In the genomic region with DNA sequence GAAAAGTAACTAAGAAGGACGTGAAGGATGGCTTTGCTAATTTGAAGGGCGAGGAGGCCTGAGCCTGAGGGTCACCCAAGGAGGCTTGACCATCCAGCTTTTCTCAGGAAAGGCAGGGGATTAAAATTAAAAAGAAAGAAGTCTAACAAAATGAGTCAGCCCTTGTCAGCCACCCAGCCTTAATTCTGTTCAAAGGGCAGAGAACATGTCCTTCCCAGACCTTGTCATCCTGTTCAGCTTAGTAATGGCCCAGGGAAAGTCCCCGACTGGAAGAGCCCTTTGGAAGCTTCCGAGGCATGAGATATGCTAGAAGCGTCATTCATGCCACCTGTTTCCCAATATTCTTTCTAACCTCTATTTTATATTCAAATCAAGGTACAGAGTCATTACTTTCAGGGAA, we compare ENCODE assay signal across 29 mouse cellular contexts. TPM values are rescaled to one million over a fixed set of nuclear protein-coding genes. Genes with fewer than 3 reads are reported as not detected.
DNase-seq lines count a peak whose midpoint lies in the region; ATAC-seq and TF ChIP-seq lines count a peak whose summit lies in the region.
"Had no signal": no experiment of that assay in that cellular context is flagged by ENCODE, and none has a peak within 500 bp of the region (broad histone marks: within the 10 kb centered on the region; RNA-seq: fewer than 3 reads in every experiment).

No protein-coding gene starts in this region.

- no peaks in the 10 kb centered on the region for H3K36me3 ChIP-seq in kidney, postnatal 0 days (ENCODE audit: insufficient read depth, low read length)
- H3K36me3 ChIP-seq: embryonic facial prominence, embryonic 10.5 days; embryonic facial prominence, embryonic 15.5 days; forebrain, embryonic 12.5 days; G1E; heart, embryonic 12.5 days; limb, embryonic 13.5 days had no signal

- no peaks in the 10 kb centered on the region for H3K27me3 ChIP-seq in kidney, postnatal 0 days (ENCODE audit: insufficient read depth, low read length)
- H3K27me3 ChIP-seq: embryonic facial prominence, embryonic 15.5 days; forebrain, embryonic 12.5 days; limb, embryonic 13.5 days had no signal

- H3K9ac ChIP-seq in kidney, postnatal 0 days (ENCODE audit: low read depth, low read length) = no peak overlapping the region
- H3K9ac ChIP-seq: embryonic facial prominence, embryonic 15.5 days; forebrain, embryonic 12.5 days; forebrain, postnatal 0 days; heart, embryonic 12.5 days; hindbrain, embryonic 14.5 days; limb, embryonic 13.5 days had no signal

- H3K4me2 ChIP-seq in kidney, postnatal 0 days (ENCODE audit: low read length) = no peak overlapping the region
- H3K4me2 ChIP-seq: embryonic facial prominence, embryonic 15.5 days; forebrain, embryonic 12.5 days; heart, embryonic 12.5 days; hindbrain, embryonic 14.5 days; limb, embryonic 13.5 days; liver, embryonic 11.5 days; midbrain, embryonic 11.5 days had no signal

- peak; percentile 73 to 86 for DNase-seq in adrenal gland, adult (ENCODE audit: inconsistent age in 2 of 2, low spot score in 1 of 2)
- DNase-seq in adrenal gland, postnatal 4 days (ENCODE audit: low spot score in 2 of 2) = no peak
- DNase-seq in heart, adult 8-10 months (ENCODE audit: low spot score) = peak; percentile 31
- no peak for DNase-seq in heart, adult 18-20 months
- DNase-seq in kidney, postnatal 0 days (ENCODE audit: low spot score) = no peak
- DNase-seq in kidney, adult 11 months = no peak
- DNase-seq in layer of hippocampus, adult 9-11 months = no peak
- DNase-seq: cerebellum, adult 2 months; cerebellum, postnatal 25 days; forebrain, postnatal 0 days; gastrocnemius, postnatal 14 days; lung, postnatal 36 days; right cerebral cortex, adult 18-20 months had no signal

- WGBS in kidney, postnatal 0 days = 73% methylated on average over 5 of the region's 5 CpGs

- H3K4me3 ChIP-seq in kidney, postnatal 0 days (replicated peaks; ENCODE audit: low read depth, low read length) = no peak overlapping the region
- no peak overlapping the region for H3K4me3 ChIP-seq in brown adipose tissue, adult 24 weeks (ENCODE audit: insufficient read depth, low read depth, low read length)
- H3K4me3 ChIP-seq: embryonic facial prominence, embryonic 10.5 days; embryonic facial prominence, embryonic 15.5 days; forebrain, embryonic 12.5 days; heart, embryonic 12.5 days; limb, embryonic 13.5 days had no signal

- no peaks in the 10 kb centered on the region; the same call in none of the 2 replicates for H3K4me1 ChIP-seq in kidney, postnatal 0 days (replicated peaks; ENCODE audit: insufficient read depth, low read length)
- peaks cover 14% of the 10 kb centered on the region for H3K4me1 ChIP-seq in brown adipose tissue, adult 24 weeks (ENCODE audit: control insufficient read depth, insufficient read depth, insufficient read length, low read length)
- H3K4me1 ChIP-seq: forebrain, embryonic 12.5 days had no signal

- no peak for TF ChIP-seq CTCF in kidney, postnatal 0 days (IDR thresholded peaks at IDR 0.05; ENCODE audit: low read depth)

- H3K27ac ChIP-seq in kidney, postnatal 0 days = peak overlapping the region; percentile 39; the same call in 1 of the 2 replicates
- peak overlapping the region; percentile 79 for H3K27ac ChIP-seq in brown adipose tissue, adult 24 weeks (replicated peaks; ENCODE audit: low read depth, low read length)
- H3K27ac ChIP-seq: embryonic facial prominence, embryonic 10.5 days; embryonic facial prominence, embryonic 15.5 days; forebrain, embryonic 12.5 days; hindbrain, embryonic 14.5 days; limb, embryonic 13.5 days had no signal

- H3K9me3 ChIP-seq in kidney, postnatal 0 days (replicated peaks; ENCODE audit: low read length) = no peaks in the 10 kb centered on the region
- H3K9me3 ChIP-seq: embryonic facial prominence, embryonic 10.5 days; embryonic facial prominence, embryonic 15.5 days; forebrain, embryonic 12.5 days; G1E; heart, embryonic 12.5 days; limb, embryonic 13.5 days had no signal

- no peak for ATAC-seq in kidney, postnatal 0 days (replicated peaks; ENCODE audit: low FRiP score, low read depth)
- ATAC-seq: forebrain, postnatal 0 days; midbrain, embryonic 16.5 days had no signal

RNA-seq across cellular contexts. Expression of a gene that starts 2.7 kb away (rescaled TPM):
- 1 to 10 TPM; 5.6 to 9.2 TPM for total RNA-seq in adrenal gland, postnatal 4 days (2021)
- 1 to 10 TPM; 4.3 to 8.3 (median 5.9) TPM for total RNA-seq in heart, adult 8-10 months (2022)
- 1 to 10 TPM; 3.9 to 5.1 TPM for total RNA-seq in heart, adult 18-20 months (2021)
- 5.2 and 7.5 TPM in 2 replicates for polyA plus RNA-seq in kidney, postnatal 0 days (2015; fragmentation: Nextera tagmentation; extraction: Ambion mirVana)
- polyA plus RNA-seq in brown adipose tissue, adult 24 weeks (2012; ENCODE audit: insufficient read depth, insufficient read length, missing spikeins) = 3.6 and 6.1 TPM in 2 replicates
- total RNA-seq: G1E; granulocyte monocyte progenitor cell, adult 5-6 weeks; hematopoietic stem cell, adult 5-6 weeks; megakaryocyte, adult 5-6 weeks; neutrophil, adult 5-6 weeks had no signal
- polyA plus RNA-seq: G1E; neural tube, embryonic 11.5 days had no signal

RNA-seq across cellular contexts. Expression of a gene that starts 43.4 kb away (rescaled TPM):
- total RNA-seq in adrenal gland, postnatal 4 days (2021) = 10 to 100 TPM; 59.7 to 64.1 TPM
- 10 to 100 TPM; 63.3 to 69.4 (median 65.2) TPM for total RNA-seq in heart, adult 8-10 months (2022)
- total RNA-seq in heart, adult 18-20 months (2021) = 10 to 100 TPM; 69.4 to 74.8 TPM
- 47.2 and 57.3 TPM in 2 replicates for polyA plus RNA-seq in kidney, postnatal 0 days (2015; fragmentation: Nextera tagmentation; extraction: Ambion mirVana)
- polyA plus RNA-seq in brown adipose tissue, adult 24 weeks (2012; ENCODE audit: insufficient read depth, insufficient read length, missing spikeins) = 52.6 and 53.8 TPM in 2 replicates

RNA-seq across cellular contexts. Expression of a gene that starts 43.6 kb away (rescaled TPM):
- total RNA-seq in adrenal gland, postnatal 4 days (2021) = 100 to 1,000 TPM in 1 of 2 experiments, 10 to 100 TPM in 1; 93.3 to 108 TPM
- total RNA-seq in heart, adult 8-10 months (2022) = 10 to 100 TPM; 33.5 to 38.7 (median 36.1) TPM
- total RNA-seq in heart, adult 18-20 months (2021) = 10 to 100 TPM; 36.7 to 37.5 TPM
- polyA plus RNA-seq in kidney, postnatal 0 days (2015; fragmentation: Nextera tagmentation; extraction: Ambion mirVana) = 80.1 and 89.4 TPM in 2 replicates
- polyA plus RNA-seq in brown adipose tissue, adult 24 weeks (2012; ENCODE audit: insufficient read depth, insufficient read length, missing spikeins) = 8.6 and 13.7 TPM in 2 replicates

Comparison
In these comparisons a context has a peak if more than half of its experiments do, and no peak if none do; other contexts are left out.
1. DNase-seq: peak in adrenal gland, adult (2 of 2) and heart, adult 8-10 months (single experiment); none in adrenal gland, postnatal 4 days (0 of 2), heart, adult 18-20 months (0 of 2), kidney, postnatal 0 days (single experiment), kidney, adult 11 months (single experiment) and layer of hippocampus, adult 9-11 months (single experiment).